Mouse (Mus musculus): ENCODE measurements around the gene Gm20662.

- TF ChIP-seq GATA1 (IDR thresholded peaks at IDR 0.05; ENCODE audit: low read length) (no peak), TAL1 (IDR thresholded peaks at IDR 0.05; ENCODE audit: low read length) (no peak)
These were observed 55.2 kb downstream of the Gm20662 start for GRCm38 (mm10) chr9:108051184-108051930.

Data from erythroblast, embryonic 14.5 days (primary cell).